Mouse (Mus musculus) heart, embryonic 16.5 days (tissue): ENCODE data around the gene Gm10037. TPM values are rescaled to one million over a fixed set of nuclear protein-coding genes. Genes with fewer than 3 reads are reported as not detected.
A peak's percentile ranks its signal among the peaks of the same experiment; 100 is the strongest.
"Not testable (repeated sequence)": the region's sequence is repeated elsewhere in the genome, so short reads cannot be mapped to it uniquely, and the experiment has no call there.

Experiments
- ATAC-seq: fragments of 200-750 bp; cut with Nextera tagmentation; replicated peaks from 2 replicates; pipeline ENCODE4 v1.8.0; 2017; ENCODE audit warnings: moderate number of reproducible peaks; ENCODE audit not compliant: insufficient read depth, low FRiP score; ENCODE audit errors: extremely low read depth
- H3K27ac ChIP-seq: fragments of 300-500 bp; sonication (generic); 2 replicates; pipeline ENCODE4 v1.5.1; 2014; ENCODE audit warnings: mild to moderate bottlenecking, low read length, control low read depth, moderate library complexity
- H3K27me3 ChIP-seq: fragments of 300-500 bp; sonication (generic); 2 replicates; pipeline ENCODE4 v1.6.1; 2014; ENCODE audit warnings: low read length, mixed read lengths; ENCODE audit not compliant: control insufficient read depth, insufficient read depth
- H3K36me3 ChIP-seq: fragments of 300-500 bp; sonication (generic); 2 replicates; pipeline ENCODE4 v1.6.1; 2014; ENCODE audit not compliant: control insufficient read depth, insufficient read depth
- H3K4me1 ChIP-seq: fragments of 300-500 bp; sonication (generic); 2 replicates; pipeline ENCODE4 v1.6.1; 2014; ENCODE audit warnings: low read length, mixed read lengths; ENCODE audit not compliant: control insufficient read depth, insufficient read depth
- H3K4me2 ChIP-seq: fragments of 300-500 bp; sonication (generic); 2 replicates; pipeline ENCODE4 v1.6.1; 2014; ENCODE audit warnings: low read depth, mild to moderate bottlenecking, control low read depth, low read length
- H3K4me3 ChIP-seq: fragments of 300-500 bp; sonication (generic); 2 replicates; pipeline ENCODE4 v1.5.1; 2014; ENCODE audit warnings: mild to moderate bottlenecking, control low read depth, low read length
- H3K9ac ChIP-seq: fragments of 300-500 bp; sonication (generic); 2 replicates; pipeline ENCODE4 v1.6.1; 2014; ENCODE audit warnings: low read length, control low read depth
- H3K9me3 ChIP-seq: fragments of 300-500 bp; sonication (generic); replicated peaks from 2 replicates; pipeline ENCODE4 v1.6.1; 2016; ENCODE audit warnings: low read length; ENCODE audit not compliant: control insufficient read depth
- WGBS: fragments of 180-500 bp; shearing (Covaris S2); extraction: QIAGEN DNeasy Blood & Tissue Kit; methylation state at CpG from one replicate; pipeline ENCODE4 v1.1.7; 2014; 5-methylcytosine and 5-hydroxymethylcytosine counted together
- polyA plus RNA-seq: library from polyadenylated mRNA; unstranded; fragments of >200 nt; fragmentation: Nextera tagmentation; extraction: Ambion mirVana; gene quantifications from 2 replicates; pipeline ENCODE4 v1.2.1, GENCODE M21; 2015

Gene Gm10037
- polyA plus RNA-seq, 1 experiment from 2014 or later, result 1.2 TPM

DNA sequence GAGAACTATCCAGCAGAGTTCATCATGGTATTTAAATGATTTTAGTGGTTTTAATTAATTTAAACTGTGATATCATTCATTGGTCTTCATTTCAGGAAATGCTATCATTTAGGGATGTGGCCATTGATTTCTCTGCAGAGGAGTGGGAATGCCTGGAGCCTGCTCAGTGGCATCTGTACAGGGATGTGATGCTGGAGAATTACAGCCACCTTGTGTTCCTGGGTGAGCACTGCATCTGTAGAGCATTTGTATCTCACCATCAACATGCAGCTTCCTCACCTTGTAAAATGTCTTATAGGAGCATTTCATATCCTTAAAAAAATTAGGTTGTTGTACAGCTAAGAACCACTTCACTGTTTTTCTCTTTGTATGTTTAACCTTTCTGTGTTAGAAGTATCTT, 2.2 kb downstream of the Gm10037 start:
- not testable (repeated sequence) for H3K9ac ChIP-seq, H3K36me3 ChIP-seq, ATAC-seq, H3K4me2 ChIP-seq, H3K9me3 ChIP-seq, H3K27me3 ChIP-seq, H3K27ac ChIP-seq, H3K4me1 ChIP-seq, H3K4me3 ChIP-seq

GRCm38 (mm10) chr13:67843775-67844118, 12.8 kb downstream of the Gm10037 start:
- H3K4me2 ChIP-seq, result peak overlapping the region; percentile 75
- no peak overlapping the region for H3K27ac ChIP-seq
- H3K9ac ChIP-seq, result peak overlapping the region; percentile 59
- WGBS, result 33% methylated on average over 6 of the region's 6 CpGs
- no peaks in the 10 kb centered on the region for H3K36me3 ChIP-seq
- no peak for ATAC-seq
- H3K27me3 ChIP-seq, result no peaks in the 10 kb centered on the region
- H3K4me3 ChIP-seq, result peak overlapping the region; percentile 52; the same call in 1 of the 2 replicates
- H3K4me1 ChIP-seq, result no peaks in the 10 kb centered on the region
- no peaks in the 10 kb centered on the region for H3K9me3 ChIP-seq

DNA sequence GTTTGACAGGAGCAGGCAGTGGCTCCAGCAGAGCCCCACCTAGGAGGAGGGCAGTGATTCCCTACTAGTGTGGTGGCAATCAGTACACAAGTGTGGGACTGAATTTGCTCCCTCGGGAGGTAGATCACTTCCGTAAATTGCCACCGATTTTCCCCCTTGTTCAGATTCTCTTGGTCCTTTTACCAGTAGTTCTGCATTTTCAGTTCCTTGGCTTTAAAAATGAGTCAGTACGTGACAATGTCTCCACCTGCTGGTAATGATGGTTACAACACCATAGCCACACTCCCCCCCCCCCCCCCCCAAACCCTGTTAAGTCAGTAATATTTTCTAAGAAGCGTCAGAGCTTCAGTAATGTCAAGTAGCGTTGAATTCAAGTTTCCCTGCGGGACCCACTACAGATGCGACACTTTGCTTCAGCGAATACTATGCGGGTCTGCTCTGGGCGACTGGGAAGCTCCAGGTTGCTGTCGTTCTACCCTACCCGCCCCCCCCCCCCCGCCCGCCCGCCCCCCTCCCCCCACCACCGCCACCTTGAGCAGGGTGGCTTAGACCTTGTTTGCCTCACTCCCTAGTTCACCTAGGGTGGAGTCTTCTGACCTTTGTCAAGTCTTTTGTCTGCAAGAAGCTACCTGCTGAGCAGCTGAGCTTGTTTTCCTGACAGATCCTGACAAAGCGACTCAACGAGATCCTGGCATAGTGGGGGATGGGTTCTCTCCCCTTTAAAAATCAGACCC, 13.4 kb downstream of the Gm10037 start:
- ATAC-seq, result no peak
- Histone ChIP-seq H3K4me2 (peak overlapping the region; percentile 75), H3K27ac (no peak overlapping the region), H3K36me3 (no peaks in the 10 kb centered on the region), H3K9me3 (no peaks in the 10 kb centered on the region), H3K4me1 (no peaks in the 10 kb centered on the region), H3K4me3 (peak overlapping the region; percentile 52), H3K9ac (peak overlapping the region; percentile 66), H3K27me3 (no peaks in the 10 kb centered on the region)
- 0% methylated on average over 14 of the region's 19 CpGs for WGBS

- no peaks in the 10 kb centered on the region for H3K9me3 ChIP-seq
- H3K4me1 ChIP-seq, result no peaks in the 10 kb centered on the region
- H3K4me2 ChIP-seq, result peak overlapping the region; percentile 75
- no peak overlapping the region for H3K27ac ChIP-seq
- peak overlapping the region; percentile 66 for H3K9ac ChIP-seq
- no peaks in the 10 kb centered on the region for H3K36me3 ChIP-seq
- H3K27me3 ChIP-seq, result no peaks in the 10 kb centered on the region
- H3K4me3 ChIP-seq, result peak overlapping the region; percentile 52
- no peak for ATAC-seq
- 20% methylated on average over 8 of the region's 8 CpGs for WGBS
Measured at GRCm38 (mm10) chr13:67844853-67845194, 13.9 kb downstream of the Gm10037 start.

DNA sequence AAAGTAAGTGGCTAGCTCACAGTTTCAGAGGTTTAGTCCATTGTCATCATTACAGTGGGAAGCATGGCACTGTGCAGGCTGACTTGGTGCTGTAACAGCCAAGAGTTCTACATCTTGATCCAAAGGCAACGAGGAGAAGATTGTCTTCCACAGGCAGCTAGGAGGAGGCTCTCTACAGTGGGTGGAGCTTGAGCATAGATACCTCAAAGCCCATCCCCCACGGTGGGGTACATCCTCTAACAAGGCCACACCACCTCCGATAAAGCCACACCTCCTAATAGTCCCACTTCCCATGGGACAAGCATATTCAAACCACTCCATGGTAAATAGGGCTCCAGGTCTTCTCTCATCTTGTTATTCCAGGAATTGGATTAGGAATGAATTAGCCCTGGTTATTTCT, 19.5 kb downstream of the Gm10037 start:
- Histone ChIP-seq H3K27ac (no peak overlapping the region), H3K4me1 (no peaks in the 10 kb centered on the region), H3K27me3 (no peaks in the 10 kb centered on the region), H3K4me3 (no peak overlapping the region), H3K9ac (no peak overlapping the region), H3K4me2 (no peak overlapping the region), H3K36me3 (no peaks in the 10 kb centered on the region), H3K9me3 (no peaks in the 10 kb centered on the region)
- no peak for ATAC-seq
- 70% methylated on average over 3 of the region's 3 CpGs for WGBS

- no peak overlapping the region for H3K4me2 ChIP-seq
- H3K27me3 ChIP-seq, result no peaks in the 10 kb centered on the region
- H3K9me3 ChIP-seq, result no peaks in the 10 kb centered on the region
- WGBS, result 68% methylated on average over 6 of the region's 6 CpGs
- no peak overlapping the region for H3K4me3 ChIP-seq
- no peak overlapping the region for H3K27ac ChIP-seq
- H3K4me1 ChIP-seq, result no peaks in the 10 kb centered on the region
- no peak overlapping the region for H3K9ac ChIP-seq
- no peaks in the 10 kb centered on the region for H3K36me3 ChIP-seq
- ATAC-seq, result no peak
Measured at GRCm38 (mm10) chr13:67853130-67853529, 22.2 kb downstream of the Gm10037 start.

GRCm38 (mm10) chr13:67853983-67854382, 23.1 kb downstream of the Gm10037 start:
- H3K27me3 ChIP-seq, result no peaks in the 10 kb centered on the region
- no peak overlapping the region for H3K27ac ChIP-seq
- no peak overlapping the region for H3K9ac ChIP-seq
- H3K36me3 ChIP-seq, result no peaks in the 10 kb centered on the region
- ATAC-seq, result no peak
- no peaks in the 10 kb centered on the region for H3K4me1 ChIP-seq
- no peak overlapping the region for H3K4me2 ChIP-seq
- 75% methylated on average over 2 of the region's 2 CpGs for WGBS
- no peaks in the 10 kb centered on the region for H3K9me3 ChIP-seq
- no peak overlapping the region for H3K4me3 ChIP-seq

GRCm38 (mm10) chr13:67857317-67857716, 26.4 kb downstream of the Gm10037 start:
- H3K27ac ChIP-seq, result no peak overlapping the region
- no peaks in the 10 kb centered on the region for H3K4me1 ChIP-seq

DNA sequence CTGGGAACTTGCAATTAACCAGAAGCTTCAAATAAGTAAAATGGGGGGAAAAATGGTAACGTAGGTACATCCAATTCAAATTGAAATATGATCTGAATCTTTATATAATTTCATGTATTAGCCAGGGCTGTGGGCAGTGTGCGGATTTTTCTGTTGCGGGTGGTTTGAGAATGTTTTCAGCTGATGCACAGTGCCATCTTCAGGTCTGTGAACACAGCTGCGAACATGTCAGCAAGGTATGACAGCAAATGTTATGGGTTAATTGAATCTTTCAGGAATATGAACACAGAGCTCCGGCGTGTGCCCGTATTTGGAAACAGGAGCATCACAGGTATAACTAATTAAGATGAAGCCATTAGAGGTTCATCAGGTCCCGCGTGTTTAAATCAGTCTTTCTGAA, 31.6 kb downstream of the Gm10037 start:
- WGBS, result 74% methylated on average over 9 of the region's 9 CpGs
- H3K4me2 ChIP-seq, result no peak overlapping the region
- H3K9ac ChIP-seq, result no peak overlapping the region
- no peak overlapping the region for H3K27ac ChIP-seq
- no peaks in the 10 kb centered on the region for H3K4me1 ChIP-seq
- H3K4me3 ChIP-seq, result no peak overlapping the region
- no peaks in the 10 kb centered on the region for H3K27me3 ChIP-seq
- no peaks in the 10 kb centered on the region for H3K36me3 ChIP-seq
- no peaks in the 10 kb centered on the region for H3K9me3 ChIP-seq
- no peak for ATAC-seq

More at GRCm38 (mm10) chr13:67857317-67857716, 26.4 kb downstream of the Gm10037 start:
- Histone ChIP-seq H3K4me3 (no peak overlapping the region), H3K36me3 (no peaks in the 10 kb centered on the region), H3K4me2 (no peak overlapping the region), H3K27me3 (no peaks in the 10 kb centered on the region), H3K9ac (no peak overlapping the region), H3K9me3 (no peaks in the 10 kb centered on the region)
- no peak for ATAC-seq
- WGBS, result 25% methylated on average over 1 of the region's 1 CpGs
